Mouse (Mus musculus): ENCODE data around the gene Nrros.

Nrros gene

DNA sequence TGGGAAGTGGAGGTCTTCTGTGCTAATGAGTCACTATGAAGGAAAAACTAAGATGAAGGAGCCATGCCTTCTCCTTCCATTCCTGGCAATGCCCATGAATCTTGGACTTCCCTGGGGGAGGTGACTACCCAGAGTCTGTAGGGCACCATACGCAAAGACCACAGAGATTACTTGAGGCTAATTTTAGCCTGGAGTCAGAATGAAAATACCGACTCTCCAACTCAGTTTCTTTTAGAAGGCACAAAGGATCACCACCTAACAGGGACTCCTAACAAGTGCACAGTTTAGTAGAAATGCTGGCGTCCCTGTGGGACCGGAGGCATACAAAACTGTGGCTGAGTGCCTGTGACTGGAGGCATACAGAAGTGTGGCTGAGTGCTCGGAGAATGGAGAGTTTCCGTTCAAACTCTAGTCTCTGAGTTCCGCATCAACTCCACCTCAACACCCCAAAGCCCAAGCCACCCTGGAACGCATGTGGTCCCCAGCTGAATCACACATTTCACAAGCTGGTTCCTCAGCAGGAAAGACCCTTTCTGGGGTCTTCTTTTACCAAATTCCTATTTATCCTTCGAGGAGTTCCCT, 4.6 kb downstream of the Nrros start:
- no peak for DNase-seq (ENCODE audit: low spot score)

DNA sequence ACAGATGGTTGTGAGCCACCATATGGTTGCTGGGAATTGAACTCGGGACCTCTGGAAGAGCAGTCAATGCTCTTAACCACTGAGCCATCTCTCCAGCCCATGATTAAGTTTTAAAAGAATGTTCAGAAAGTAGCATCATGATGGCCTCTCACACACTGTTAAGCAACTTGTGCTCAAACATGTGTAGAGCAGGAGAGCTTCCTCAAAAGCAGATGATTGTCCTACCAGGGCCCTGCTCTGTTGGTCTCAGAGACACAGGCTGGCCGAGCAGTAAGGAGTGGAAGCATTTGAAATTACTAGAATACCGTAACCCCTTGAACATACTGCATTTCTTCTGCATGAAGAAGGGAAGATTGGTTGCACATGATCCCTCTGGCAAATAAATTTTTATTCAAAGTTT, 6.4 kb downstream of the Nrros start:
- DNase-seq (ENCODE audit: low spot score), result no peak

DNA sequence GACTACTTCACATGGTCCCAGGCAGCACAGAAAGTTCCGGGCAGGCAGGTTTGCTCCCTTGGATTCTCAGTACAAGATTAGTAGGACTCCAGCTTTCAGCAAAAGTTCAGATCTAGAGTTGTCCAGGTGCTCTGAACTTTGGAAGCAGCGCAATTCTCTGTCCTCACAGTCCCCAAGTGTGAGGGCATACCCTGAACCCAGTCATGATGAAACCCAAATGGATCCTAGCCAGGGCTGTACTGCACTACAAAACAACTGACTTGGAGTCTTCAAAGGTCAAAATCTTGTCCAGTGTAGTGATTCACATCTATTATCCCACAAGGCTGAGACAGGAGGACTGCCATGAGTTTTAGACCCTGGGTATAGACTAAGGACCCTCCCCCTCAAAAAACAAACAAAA, 8.0 kb downstream of the Nrros start:
- no peak for DNase-seq (ENCODE audit: low spot score)

DNA sequence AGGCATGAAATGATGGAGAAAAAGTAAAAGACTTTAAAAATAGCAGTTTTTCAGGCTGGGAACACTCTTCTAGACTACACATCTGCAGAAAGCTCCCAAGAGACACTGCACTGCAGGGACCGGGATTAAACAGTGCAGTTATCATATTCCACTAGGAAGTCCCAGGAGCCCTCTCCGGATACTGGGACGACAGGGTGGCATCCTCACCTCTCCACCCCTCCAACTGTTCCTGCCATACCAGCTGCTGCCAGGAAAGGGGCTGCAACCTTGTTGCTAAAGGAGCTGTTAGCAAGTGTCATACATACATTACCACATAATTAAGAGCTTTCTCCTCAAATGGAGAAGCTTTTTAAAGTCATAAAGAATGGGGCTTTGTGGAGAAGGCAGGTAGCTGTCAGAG, 8.7 kb downstream of the Nrros start:
- no peak for DNase-seq (ENCODE audit: low spot score)

DNA sequence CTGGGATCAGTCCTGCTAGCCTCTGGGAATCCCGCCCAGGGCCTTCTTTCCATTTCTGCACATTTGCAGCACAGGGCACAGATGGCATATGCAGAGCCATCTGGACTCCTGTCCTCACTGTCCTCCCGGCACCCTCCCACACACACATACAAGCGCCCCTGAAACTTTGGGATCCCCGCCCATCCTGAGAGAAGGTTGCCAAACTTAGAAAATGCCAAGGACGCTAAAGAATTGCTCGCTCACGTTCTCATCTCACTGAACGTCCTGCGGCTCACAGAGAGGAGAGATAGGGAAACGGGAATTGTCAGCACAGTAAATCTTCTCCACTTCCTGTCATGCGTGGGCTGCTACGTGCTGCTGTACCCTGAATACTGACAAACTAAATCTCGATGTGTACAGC, 11.0 kb downstream of the Nrros start:
- peak; percentile 63 for DNase-seq (ENCODE audit: low spot score)

DNA sequence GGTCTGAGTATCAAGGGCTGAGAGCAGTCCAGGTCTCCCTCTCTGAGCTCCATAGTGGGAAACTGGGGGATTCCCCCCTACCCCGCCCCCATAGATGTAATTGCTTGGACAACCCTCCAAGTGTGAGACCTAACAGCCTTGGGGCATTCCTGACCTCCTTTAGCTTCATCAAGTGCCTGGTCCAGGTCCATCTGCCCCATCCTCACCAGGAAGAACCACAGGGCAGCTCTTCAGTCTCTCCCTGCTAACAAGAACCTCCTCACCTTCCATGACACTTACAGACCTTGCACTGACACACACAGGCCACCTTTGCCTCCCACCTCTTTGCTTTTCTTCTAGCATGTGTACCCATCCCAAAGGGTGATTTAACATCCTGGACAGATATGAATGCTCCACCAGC, 11.4 kb downstream of the Nrros start:
- DNase-seq (ENCODE audit: low spot score), result no peak

DNA sequence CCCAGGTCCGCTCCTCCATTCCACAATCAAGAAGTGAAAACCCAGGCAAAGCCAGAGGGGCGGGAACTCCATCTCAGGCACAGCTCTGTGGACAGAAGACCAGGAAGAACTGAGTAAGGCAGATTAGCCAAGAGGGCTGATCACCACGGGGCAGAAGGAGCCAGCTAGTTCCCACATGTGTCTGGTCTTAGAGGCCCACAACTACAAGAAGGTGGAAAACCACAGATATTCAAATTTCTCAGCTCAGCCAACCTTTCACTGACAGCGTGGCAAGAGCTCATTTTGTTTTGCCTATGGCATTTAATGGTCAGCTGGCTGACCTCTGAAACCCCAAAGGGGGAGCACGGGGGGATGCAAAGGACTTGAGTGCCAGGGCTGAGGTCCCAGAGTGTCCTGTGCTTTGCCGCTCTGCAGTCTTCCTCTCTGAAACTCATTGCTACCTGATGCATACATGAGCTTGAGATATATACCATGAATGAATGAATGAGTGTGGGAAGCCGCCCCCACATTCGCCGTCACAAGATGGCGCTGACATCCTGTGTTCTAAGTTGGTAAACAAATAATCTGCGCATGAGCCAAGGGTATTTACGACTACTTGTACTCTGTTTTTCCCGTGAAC, 17.7 kb downstream of the Nrros start:
- DNase-seq (ENCODE audit: low spot score), result no peak

DNA sequence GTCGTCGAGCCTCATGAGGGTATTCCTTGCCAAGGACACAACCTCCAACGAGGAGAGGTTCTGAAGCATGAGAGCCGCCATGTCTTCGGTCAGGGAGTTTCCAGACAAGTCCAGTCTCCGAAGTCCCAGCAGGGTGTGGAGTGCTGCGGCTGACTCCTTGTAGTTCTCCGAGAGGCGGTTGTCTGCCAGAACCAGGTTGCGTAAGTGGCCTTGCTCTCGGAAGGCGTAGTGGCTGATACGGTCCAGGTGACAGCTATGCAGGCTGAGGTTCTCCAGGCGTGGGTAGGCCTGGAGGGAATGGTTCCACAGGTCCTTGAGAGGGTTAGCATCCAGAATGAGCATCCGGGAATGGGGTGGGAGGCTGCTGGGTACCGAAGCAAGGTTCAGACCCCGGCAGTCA, 20.8 kb downstream of the Nrros start:
- DNase-seq (ENCODE audit: low spot score), result no peak

DNA sequence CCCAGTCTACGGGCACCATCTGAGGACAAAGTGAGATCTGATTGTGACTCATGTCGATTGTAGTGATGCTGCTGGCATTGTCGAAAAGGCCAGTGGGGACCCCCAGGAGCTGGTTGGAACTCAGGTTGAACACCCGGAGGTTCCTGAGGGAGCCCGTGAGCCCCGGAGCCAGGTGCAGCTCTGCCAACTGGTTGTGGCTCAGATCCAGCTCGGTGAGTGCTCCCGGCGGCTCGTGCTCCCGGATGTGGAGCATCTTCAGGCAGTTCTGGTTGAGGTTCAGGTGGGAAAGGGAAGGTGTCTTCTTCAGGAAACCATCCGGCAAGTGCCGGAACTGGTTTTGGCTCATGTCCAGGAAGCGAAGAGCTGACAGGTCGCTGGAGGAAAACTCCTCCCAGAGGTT, 21.6 kb downstream of the Nrros start:
- DNase-seq (ENCODE audit: low spot score), result no peak

DNA sequence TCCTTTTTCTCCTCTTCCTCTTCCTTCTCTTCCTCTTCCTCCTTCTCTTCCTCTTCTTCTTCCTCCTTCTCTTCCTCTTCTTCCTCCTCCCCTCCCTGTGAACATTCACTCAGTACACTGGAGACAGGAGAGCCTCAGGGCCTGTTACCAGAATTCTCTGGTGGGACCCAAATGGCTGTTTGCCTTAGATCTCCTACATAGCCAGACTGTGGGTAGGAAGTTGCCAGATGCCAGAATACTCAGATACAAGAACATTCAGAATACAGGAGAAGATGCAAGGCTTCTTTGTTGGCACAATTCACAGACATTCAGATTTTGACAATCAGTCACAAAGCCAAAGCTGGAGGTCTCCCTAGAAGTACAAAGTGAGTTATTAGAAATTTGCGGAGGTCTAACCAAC, 26.4 kb downstream of the Nrros start:
- DNase-seq (ENCODE audit: low spot score), result no peak

DNA sequence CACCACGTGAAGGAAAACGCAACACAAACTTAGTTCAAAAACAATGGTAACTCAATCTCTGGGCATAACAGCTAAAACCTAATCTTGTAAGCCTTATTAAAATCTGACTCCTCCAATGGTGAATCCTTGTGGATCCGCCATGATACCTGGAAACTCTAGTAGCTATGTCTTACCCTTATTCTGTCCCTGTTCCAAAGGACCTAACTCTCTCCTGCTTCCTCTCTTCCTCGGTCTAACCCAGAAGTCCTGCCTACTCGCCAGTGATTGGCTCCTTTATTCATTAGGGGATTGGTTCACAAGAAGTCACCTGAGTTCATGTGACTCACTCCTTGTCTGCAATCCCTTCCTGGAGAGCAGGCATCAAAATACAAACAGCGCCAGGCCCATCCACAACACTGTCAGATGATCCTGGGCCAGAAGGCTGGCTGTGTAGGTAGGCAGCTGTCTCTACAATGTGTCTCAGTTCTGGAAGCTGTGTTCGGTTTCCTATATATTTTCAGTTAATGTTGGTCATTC, 29.5 kb downstream of the Nrros start:
- no peak for DNase-seq (ENCODE audit: low spot score)

DNA sequence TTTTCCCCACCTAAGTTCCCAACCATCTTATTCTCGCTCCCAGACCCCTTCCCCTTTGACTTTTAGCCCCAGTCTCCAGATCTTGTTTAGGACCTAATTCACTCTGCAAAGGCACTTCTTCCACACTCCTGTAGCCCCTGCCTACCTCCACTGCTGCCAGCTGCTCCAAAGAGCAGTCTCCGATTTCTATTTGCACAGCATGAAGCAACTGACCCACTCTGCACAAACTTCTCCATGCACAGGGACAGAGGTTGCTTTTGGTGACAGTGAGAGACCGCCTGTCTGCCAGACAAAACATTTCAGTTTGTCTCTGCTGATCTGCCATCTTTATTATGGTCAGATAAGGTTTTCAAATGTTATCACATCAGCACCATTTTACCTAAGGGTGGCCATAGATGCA, 32.2 kb downstream of the Nrros start:
- no peak for DNase-seq (ENCODE audit: low spot score)

DNA sequence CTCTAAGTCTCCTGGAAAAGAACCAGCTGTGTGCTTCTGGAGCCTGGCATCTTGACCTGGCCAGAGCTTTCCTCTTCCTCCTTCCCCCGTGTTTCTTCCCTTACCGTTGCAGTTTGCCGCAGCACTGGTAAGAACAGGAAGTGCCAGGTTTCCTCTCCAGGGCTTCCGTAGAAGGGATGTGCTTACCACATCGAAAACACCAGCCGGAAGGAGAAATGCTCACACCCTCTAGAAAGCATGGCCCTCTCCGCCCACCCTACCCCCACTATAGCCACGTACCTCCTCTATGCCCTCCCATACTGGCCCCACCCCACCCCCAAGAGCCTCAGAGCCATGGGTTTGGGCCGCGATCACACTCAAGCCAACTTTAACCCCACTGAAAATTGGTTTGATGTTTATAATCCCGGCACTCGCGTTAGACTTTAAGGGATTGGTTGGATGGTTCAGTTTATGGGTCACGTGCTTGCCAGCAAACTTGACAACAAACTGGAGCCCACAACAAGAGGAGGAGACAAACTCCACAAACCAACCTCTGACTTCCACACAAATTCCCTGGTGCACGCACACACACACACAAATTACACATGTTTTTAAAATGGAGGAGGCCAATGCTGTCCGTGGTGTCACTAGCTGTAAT, 35.1 kb downstream of the Nrros start:
- DNase-seq (ENCODE audit: low spot score), result no peak

DNA sequence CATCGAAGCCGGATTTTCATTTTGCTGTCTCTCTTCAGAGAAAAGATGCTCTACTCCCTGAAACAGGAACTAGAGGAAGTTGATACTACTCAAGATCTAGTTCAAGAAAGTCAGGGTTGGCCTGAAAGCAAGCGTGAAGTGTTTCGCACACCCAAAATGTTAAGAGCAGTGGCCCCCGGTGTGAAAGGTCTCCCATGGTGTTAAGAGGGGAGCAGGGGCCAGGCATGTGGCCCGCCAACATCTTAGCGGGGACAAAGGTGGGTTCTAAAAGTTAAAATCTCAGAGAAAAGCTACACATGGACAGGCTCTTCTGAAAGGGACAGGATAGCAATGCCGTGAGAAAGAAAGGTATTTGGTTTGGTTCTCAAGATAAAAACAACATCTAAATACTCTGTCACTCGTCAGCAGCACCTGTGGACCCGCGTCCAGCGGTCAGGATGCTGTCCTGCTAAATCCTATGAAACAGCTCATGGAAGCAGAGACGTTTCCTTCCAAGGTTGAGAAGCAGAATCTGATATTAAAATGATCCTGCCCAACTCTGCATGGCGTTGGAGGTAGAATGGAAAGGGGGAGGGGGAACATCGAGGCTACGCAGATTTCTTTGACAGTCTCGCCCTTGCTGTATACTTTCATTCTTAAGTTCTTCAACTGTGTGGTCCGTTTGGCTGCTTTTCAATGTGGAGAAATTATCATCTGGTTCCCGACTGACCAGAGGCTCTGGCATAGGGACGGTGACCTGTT, 35.8 kb downstream of the Nrros start:
- DNase-seq (ENCODE audit: low spot score), result no peak

DNA sequence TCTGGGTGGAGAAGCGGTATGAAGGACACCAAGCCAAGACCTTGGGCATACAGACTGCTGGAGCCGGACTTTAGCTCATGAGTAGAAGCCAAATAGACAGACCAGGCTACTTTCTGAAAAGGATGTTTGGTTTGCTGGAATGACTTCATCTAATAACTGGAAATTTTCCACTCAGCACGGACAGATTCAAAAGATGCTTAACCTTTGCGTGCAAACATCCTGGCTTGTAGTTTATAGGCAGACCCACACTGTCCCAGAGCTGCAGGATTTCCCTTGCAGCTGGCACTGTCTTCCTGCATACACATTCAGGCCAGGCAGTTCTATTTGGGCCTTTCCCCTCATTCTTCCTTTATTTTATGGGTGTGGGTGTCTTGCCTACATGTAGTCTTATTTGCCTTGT, 38.3 kb downstream of the Nrros start:
- no peak for DNase-seq (ENCODE audit: low spot score)

DNA sequence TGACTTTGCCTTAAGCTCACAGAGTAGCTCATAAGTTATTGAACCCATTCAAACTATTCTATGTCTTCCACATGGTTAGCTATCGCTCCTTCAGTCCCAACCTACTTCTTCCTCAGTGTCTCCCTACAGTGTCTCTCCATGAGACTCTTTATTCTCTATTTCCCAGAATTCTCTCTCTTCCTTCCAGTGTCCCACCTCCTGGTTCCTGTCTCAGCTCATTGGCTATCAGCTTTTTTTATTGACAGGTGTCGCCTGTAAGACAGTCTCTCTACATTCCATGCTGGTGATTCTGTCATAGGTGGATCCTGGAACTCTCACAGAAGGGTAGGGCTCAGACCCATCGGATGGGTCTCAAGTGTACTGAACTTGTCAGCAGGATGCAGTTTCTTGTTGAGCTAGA, 40.0 kb downstream of the Nrros start:
- no peak for DNase-seq (ENCODE audit: low spot score)

DNA sequence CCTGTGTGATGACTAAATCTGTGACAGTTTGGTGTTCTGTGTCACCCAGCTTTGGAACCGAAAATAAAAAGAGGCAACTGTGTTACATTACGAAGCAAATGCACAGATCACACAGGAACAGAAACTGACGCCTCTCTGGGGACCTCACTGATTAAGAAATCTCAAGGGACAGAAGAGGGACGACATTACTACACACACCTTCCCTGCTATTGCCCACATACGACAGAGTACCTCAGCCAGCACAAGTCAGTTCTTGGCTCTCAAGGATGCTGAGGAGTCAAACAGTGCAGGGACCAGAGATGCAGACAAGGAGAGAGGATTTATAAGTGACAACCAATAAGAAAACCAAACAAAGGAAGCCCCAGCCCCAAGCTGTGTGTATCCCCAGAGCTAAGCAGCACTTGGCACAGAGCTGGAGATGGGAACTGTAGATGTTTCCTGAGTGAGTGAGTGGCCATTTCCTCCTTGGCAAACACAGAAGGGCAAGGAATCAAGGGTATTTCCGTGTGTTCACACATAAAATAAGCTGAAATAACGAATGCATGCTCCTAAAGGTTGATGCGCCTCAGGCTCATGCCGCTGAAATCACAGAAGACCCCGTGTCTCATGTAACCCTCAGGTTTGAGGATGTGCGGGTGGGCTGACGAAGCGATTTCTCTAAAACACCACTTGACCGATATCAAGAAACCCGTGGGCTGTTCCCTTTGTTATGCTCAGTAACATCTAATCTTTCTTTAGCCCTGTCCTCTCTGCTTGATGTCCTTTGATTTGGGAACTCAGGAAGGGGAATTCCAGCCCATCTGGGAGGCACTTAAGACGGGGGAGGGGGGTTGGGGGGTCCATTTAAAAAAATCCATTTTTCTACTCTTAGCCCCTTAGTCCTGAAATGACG, 40.7 kb downstream of the Nrros start:
- DNase-seq (ENCODE audit: low spot score), result no peak

DNA sequence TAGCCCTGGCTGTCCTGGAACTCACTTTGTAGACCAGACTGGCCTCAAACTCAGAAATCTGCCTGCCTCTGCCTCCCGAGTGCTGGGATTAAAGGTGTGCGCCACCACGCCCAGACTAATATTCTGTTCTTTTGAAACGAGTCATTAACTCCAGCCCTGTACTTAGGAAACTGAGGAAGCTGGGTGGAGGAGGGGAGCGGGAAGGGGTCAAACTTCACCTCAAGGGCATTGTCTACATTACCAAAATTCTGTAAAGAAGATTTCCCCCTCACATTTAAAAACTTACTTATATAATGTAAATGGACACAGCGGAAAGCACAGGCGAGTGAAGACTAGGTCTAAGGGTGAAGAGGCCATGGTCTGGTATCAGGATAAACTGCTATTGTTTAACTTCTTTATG, 41.4 kb downstream of the Nrros start:
- no peak for DNase-seq (ENCODE audit: low spot score)

DNA sequence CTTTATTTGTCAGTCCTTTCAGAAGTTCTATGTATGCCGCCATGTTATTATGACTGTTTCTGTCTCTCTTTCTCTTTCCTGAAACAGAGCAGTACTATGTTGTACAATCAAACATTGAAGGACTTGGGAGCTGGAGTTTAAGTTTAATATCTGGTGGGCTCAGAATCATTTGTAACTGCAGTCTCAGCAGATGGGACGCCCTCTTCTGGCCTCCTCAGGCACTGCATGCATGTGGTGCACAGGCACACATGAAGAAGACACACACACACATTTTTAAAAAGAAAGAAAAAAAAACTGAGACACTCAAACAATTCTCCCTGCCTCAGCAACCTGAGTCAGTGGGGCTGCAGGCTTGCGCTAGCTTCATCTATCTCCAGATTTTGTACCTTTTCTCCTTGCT, 44.9 kb downstream of the Nrros start:
- DNase-seq (ENCODE audit: low spot score), result no peak

DNA sequence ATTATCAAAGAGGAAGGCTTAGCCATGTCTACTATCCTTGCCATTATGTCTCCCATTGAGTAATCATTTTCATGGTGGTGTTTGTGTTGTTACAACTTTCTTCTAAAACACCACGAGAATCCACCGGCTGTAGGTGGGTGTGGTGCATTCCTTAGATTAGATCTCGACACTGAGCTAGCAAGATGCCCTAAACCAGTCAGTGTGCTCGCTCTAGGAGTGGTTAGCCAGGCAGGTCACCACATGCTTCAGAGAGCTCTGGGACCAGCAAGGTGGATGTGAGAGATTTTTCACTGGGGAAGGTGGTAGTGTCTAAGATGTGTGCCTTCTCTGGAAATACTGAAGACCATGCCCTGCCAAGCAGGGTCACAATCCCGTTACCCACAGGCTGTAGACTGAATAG, 49.2 kb downstream of the Nrros start:
- DNase-seq (ENCODE audit: low spot score), result no peak

DNA sequence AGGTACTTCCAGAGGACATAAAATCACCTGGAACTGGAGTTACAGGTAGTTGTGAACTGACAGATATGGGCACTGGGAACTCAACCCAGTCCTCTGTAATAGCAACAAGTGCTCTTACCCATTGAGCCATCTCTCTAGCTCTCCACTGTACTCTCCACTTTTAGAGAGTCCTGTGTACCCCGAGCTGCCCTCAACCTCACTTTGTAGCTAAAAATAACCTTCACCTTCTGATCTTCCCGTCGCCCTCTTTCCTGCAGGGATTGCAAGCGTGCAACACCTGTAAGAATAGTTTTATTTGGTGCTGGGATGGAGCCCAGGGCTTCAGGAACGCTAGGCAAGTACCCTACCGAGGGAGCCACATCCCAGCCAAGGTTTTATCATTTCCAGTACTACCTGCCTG, 49.6 kb downstream of the Nrros start:
- no peak for DNase-seq (ENCODE audit: low spot score)
